Mouse (Mus musculus) testis, adult 10 weeks (tissue): ENCODE data around the gene Prox2. TPM values are rescaled to one million over a fixed set of nuclear protein-coding genes. Genes with fewer than 3 reads are reported as not detected.

Experiments used
- polyA plus RNA-seq: library from polyadenylated mRNA; stranded (reverse); fragments of 350-450 nt; fragmentation: Illumina TruSeq; extraction: RNeasy Lipid Tissue Mini Kit (QIAGEN cat#74804); gene quantifications from one replicate; pipeline ENCODE4 v1.2.3, GENCODE M21; 2014; ENCODE audit warnings: low read depth, low replicate concordance

Prox2 gene
- polyA plus RNA-seq = 5.3 TPM

GRCm38 (mm10) chr12:85110698-85111592, at the start of gene Prox2, which contains the start of gene Dlst:
TSS of gene Prox2 (minus strand) at chr12:85110759.
TSS of gene Dlst (plus strand) at chr12:85110833.

GRCm38 (mm10) chr12:85151002-85151774, 40.6 kb upstream of the Prox2 start, which contains the start of gene Rps6kl1:
TSS of gene Rps6kl1 (minus strand) at chr12:85151264.

Other genes with a start within 250 kb of the Prox2 start
- 0.38 TPM for gene Ltbp2, start 234.2 kb downstream of the Prox2 start, polyA plus RNA-seq
- 136 TPM for gene Fcf1, start 139.9 kb downstream of the Prox2 start, polyA plus RNA-seq
- gene Arel1, start 139.9 kb downstream of the Prox2 start, polyA plus RNA-seq = 36.5 TPM
- 101 TPM for gene Ylpm1, start 114.4 kb downstream of the Prox2 start, polyA plus RNA-seq
- gene Dlst, start 74 bp upstream of the Prox2 start, polyA plus RNA-seq = 85.8 TPM
- gene Rps6kl1, start 40.5 kb upstream of the Prox2 start, polyA plus RNA-seq = not detected
- gene Pgf, start 67.0 kb upstream of the Prox2 start, polyA plus RNA-seq = 2.1 TPM
- gene Eif2b2, start 108.7 kb upstream of the Prox2 start, polyA plus RNA-seq = 4.6 TPM
- 41.0 TPM for gene Mlh3, start 159.8 kb upstream of the Prox2 start, polyA plus RNA-seq
- gene Acyp1, start 177.7 kb upstream of the Prox2 start, polyA plus RNA-seq = 163 TPM
- gene Zc2hc1c, start 177.8 kb upstream of the Prox2 start, polyA plus RNA-seq = 6.6 TPM
- 27.9 TPM for gene Nek9, start 228.6 kb upstream of the Prox2 start, polyA plus RNA-seq